ENCODE assay signal across 25 mouse cellular contexts in genomic region chr11:100774261-100774660, GRCm38 (mm10). TPM values are rescaled to one million over a fixed set of nuclear protein-coding genes. Genes with fewer than 3 reads are reported as not detected.
"Had no signal": no experiment of that assay in that cellular context is flagged by ENCODE, and none has a peak within 500 bp of the region (broad histone marks: within the 10 kb centered on the region; RNA-seq: fewer than 3 reads in every experiment).

No protein-coding gene starts in this region.

- H3K27me3 ChIP-seq: kidney, embryonic 15.5 days; limb, embryonic 12.5 days; limb, embryonic 15.5 days; liver, embryonic 12.5 days; liver, embryonic 15.5 days; lung, embryonic 15.5 days had no signal

- H3K4me3 ChIP-seq: kidney, embryonic 15.5 days; left cerebral cortex, adult 2 months; limb, embryonic 12.5 days; limb, embryonic 15.5 days; liver, embryonic 12.5 days; liver, embryonic 15.5 days; lung, embryonic 15.5 days had no signal

- H3K36me3 ChIP-seq: kidney, embryonic 15.5 days; lung, embryonic 15.5 days had no signal

- DNase-seq: kidney, adult 8-10 months; kidney, postnatal 10 days; kidney, postnatal 36 days; layer of hippocampus, postnatal 36 days; lung, adult 18-20 months; lung, postnatal 10 days; lung, postnatal 36 days; midbrain, embryonic 14.5 days; thymus, postnatal 25 days had no signal

- H3K27ac ChIP-seq: kidney, embryonic 15.5 days; left cerebral cortex, adult 2 months; limb, embryonic 12.5 days; limb, embryonic 15.5 days; liver, embryonic 12.5 days; liver, embryonic 15.5 days; lung, embryonic 15.5 days; stomach, postnatal 0 days had no signal

- ATAC-seq: liver, embryonic 12.5 days had no signal

- H3K9ac ChIP-seq: kidney, embryonic 15.5 days; limb, embryonic 12.5 days; limb, embryonic 15.5 days; liver, embryonic 12.5 days; liver, embryonic 15.5 days; lung, embryonic 15.5 days had no signal

- H3K9me3 ChIP-seq: kidney, embryonic 15.5 days; limb, embryonic 12.5 days; limb, embryonic 15.5 days; liver, embryonic 12.5 days; liver, embryonic 15.5 days; lung, embryonic 15.5 days had no signal

- H3K4me2 ChIP-seq: kidney, embryonic 15.5 days; limb, embryonic 12.5 days; limb, embryonic 15.5 days; liver, embryonic 12.5 days; liver, embryonic 15.5 days; lung, embryonic 15.5 days; midbrain, embryonic 11.5 days had no signal

RNA-seq across cellular contexts. Expression of gene Hcrt, which starts 11.5 kb away (rescaled TPM):
- total RNA-seq: layer of hippocampus, adult 8-10 months; layer of hippocampus, postnatal 36 days; left cerebral cortex, adult 2 months; megakaryocyte progenitor cell, adult 5-6 weeks; megakaryocyte-erythroid progenitor cell, adult 5-6 weeks had no signal
- polyA plus RNA-seq: kidney, embryonic 15.5 days; limb, embryonic 12.5 days; limb, embryonic 15.5 days; liver, embryonic 12.5 days; liver, embryonic 15.5 days; lung, embryonic 15.5 days; midbrain, embryonic 11.5 days; midbrain, embryonic 14.5 days; neural tube, embryonic 11.5 days; small intestine, adult 2 months; stomach, embryonic 14.5 days; stomach, postnatal 0 days had no signal

RNA-seq across cellular contexts. Expression of gene Kcnh4, which starts 14.5 kb away (rescaled TPM):
- total RNA-seq: megakaryocyte progenitor cell, adult 5-6 weeks; megakaryocyte-erythroid progenitor cell, adult 5-6 weeks had no signal
- polyA plus RNA-seq: limb, embryonic 12.5 days; limb, embryonic 15.5 days; liver, embryonic 12.5 days; liver, embryonic 15.5 days; lung, embryonic 15.5 days; thymus, postnatal 0 days had no signal
